19 mouse cellular contexts compared by ENCODE assay signal in the genomic region with DNA sequence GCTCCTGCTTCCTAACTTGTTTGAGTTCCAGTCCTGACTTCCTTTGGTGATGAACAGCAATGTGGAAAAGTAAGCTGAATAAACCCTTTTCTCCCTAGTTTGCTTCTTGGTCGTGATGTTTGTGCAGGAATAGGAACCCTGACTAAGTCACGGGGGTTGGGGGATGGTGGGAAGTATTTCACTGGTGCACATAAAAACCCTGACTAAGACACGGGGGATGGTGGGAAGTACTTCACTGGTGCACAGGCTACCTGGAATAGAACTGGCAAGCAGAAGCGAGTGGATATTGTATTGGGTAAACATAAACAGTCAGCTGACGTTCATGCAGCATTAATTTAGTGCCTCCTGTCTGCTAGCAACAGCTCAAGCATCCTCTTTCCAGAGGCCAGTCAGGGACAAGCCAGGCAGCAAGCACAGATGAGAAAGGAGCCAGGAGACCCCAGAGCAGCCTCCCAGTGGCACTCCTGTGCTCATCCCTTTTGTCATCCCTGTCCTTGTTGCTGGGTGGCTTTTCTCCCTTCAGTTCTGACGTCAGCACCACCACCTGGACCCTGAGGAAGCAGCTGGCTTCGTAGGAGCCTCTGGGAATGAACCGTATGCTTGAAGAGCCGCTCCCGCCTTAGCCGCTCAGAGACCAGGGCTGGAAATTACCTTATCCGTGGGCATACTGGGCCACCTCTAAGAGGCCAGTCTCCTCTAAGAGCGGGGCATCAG. TPM values are rescaled to one million over a fixed set of nuclear protein-coding genes. Genes with fewer than 3 reads are reported as not detected.
DNase-seq lines count a peak whose midpoint lies in the region; ATAC-seq and TF ChIP-seq lines count a peak whose summit lies in the region.
"Had no signal": no experiment of that assay in that cellular context is flagged by ENCODE, and none has a peak within 500 bp of the region (broad histone marks: within the 10 kb centered on the region; RNA-seq: fewer than 3 reads in every experiment).

No protein-coding gene starts in this region.

- DNase-seq in kidney, postnatal 36 days = no peak
- no peak for DNase-seq in neural tube, embryonic 10.5 days (ENCODE audit: extremely low spot score, low spot score)
- DNase-seq in gastrocnemius, postnatal 14 days = no peak
- DNase-seq in spleen, postnatal 14 days (ENCODE audit: low spot score in 2 of 2) = no peak
- DNase-seq: cerebellum, adult 11-12 months; gastrocnemius, postnatal 10 days; lung, postnatal 36 days; retina, postnatal 1 day; thymus, adult 2 months had no signal

- no peak for ATAC-seq in kidney, embryonic 15.5 days (replicated peaks; ENCODE audit: low FRiP score)
- ATAC-seq in neural tube, embryonic 13.5 days (ENCODE audit: low read depth) = no peak
- no peak for ATAC-seq in intestine, postnatal 0 days
- no peak for ATAC-seq in stomach, embryonic 16.5 days (ENCODE audit: insufficient read depth, low FRiP score)

- 49% methylated on average over 13 of the region's 13 CpGs for WGBS in kidney, embryonic 15.5 days
- WGBS in neural tube, embryonic 13.5 days = 57% methylated on average over 13 of the region's 13 CpGs
- WGBS in intestine, postnatal 0 days = 54% methylated on average over 13 of the region's 13 CpGs
- 55% methylated on average over 13 of the region's 13 CpGs for WGBS in stomach, embryonic 16.5 days

- H3K36me3 ChIP-seq in kidney, embryonic 15.5 days = no peaks in the 10 kb centered on the region
- H3K36me3 ChIP-seq in neural tube, embryonic 13.5 days = no peaks in the 10 kb centered on the region
- peaks cover 3% of the 10 kb centered on the region; the same call in 1 of the 2 replicates for H3K36me3 ChIP-seq in intestine, postnatal 0 days (ENCODE audit: control insufficient read depth, insufficient read depth)
- H3K36me3 ChIP-seq in stomach, embryonic 16.5 days (ENCODE audit: control insufficient read depth, insufficient read depth, low read length) = no peaks in the 10 kb centered on the region; the same call in 1 of the 2 replicates
- H3K36me3 ChIP-seq: forebrain, embryonic 12.5 days; liver, embryonic 15.5 days; midbrain, embryonic 12.5 days had no signal

- no peak overlapping the region for H3K9ac ChIP-seq in kidney, embryonic 15.5 days
- H3K9ac ChIP-seq in neural tube, embryonic 13.5 days = no peak overlapping the region
- no peak overlapping the region for H3K9ac ChIP-seq in intestine, postnatal 0 days (ENCODE audit: low read depth, low read length)
- peak overlapping the region; percentile 43 for H3K9ac ChIP-seq in stomach, embryonic 16.5 days (ENCODE audit: low read length)
- H3K9ac ChIP-seq: embryonic facial prominence, embryonic 15.5 days; heart, embryonic 12.5 days; liver, embryonic 15.5 days; midbrain, embryonic 12.5 days had no signal

- no peak overlapping the region for H3K4me2 ChIP-seq in kidney, embryonic 15.5 days
- no peak overlapping the region for H3K4me2 ChIP-seq in neural tube, embryonic 13.5 days
- no peak overlapping the region for H3K4me2 ChIP-seq in intestine, postnatal 0 days (replicated peaks; ENCODE audit: low read depth)
- H3K4me2 ChIP-seq in stomach, embryonic 16.5 days (ENCODE audit: low read depth, low read length) = no peak overlapping the region
- H3K4me2 ChIP-seq: embryonic facial prominence, embryonic 15.5 days; forebrain, embryonic 12.5 days; heart, embryonic 12.5 days; liver, embryonic 15.5 days; midbrain, embryonic 12.5 days had no signal

- no peak overlapping the region for H3K4me3 ChIP-seq in kidney, embryonic 15.5 days (replicated peaks)
- no peak overlapping the region for H3K4me3 ChIP-seq in neural tube, embryonic 13.5 days
- no peak overlapping the region for H3K4me3 ChIP-seq in intestine, postnatal 0 days (ENCODE audit: low read depth, low read length)
- H3K4me3 ChIP-seq in stomach, embryonic 16.5 days (replicated peaks; ENCODE audit: low read length) = no peak overlapping the region
- H3K4me3 ChIP-seq: embryonic facial prominence, embryonic 15.5 days; forebrain, embryonic 12.5 days; heart, embryonic 12.5 days; liver, embryonic 15.5 days; midbrain, embryonic 12.5 days had no signal

- 0 out of 2 replicates have a peak, but pooled peaks have one; percentile 19 for TF ChIP-seq CTCF in intestine, postnatal 0 days (IDR thresholded peaks at IDR 0.05; ENCODE audit: low read depth)

- intact Hi-C loops in gastrocnemius, postnatal 14 days (cut with DNase I; ENCODE audit: low total_unique reads) = no loop called here

- no peaks in the 10 kb centered on the region for H3K9me3 ChIP-seq in kidney, embryonic 15.5 days (replicated peaks)
- no peaks in the 10 kb centered on the region for H3K9me3 ChIP-seq in neural tube, embryonic 13.5 days
- no peaks in the 10 kb centered on the region for H3K9me3 ChIP-seq in intestine, postnatal 0 days (ENCODE audit: control insufficient read depth)
- peaks cover 10% of the 10 kb centered on the region; the same call in 1 of the 2 replicates for H3K9me3 ChIP-seq in stomach, embryonic 16.5 days (replicated peaks; ENCODE audit: control insufficient read depth, low read length)
- H3K9me3 ChIP-seq: embryonic facial prominence, embryonic 15.5 days; forebrain, embryonic 12.5 days; liver, embryonic 15.5 days had no signal

- peaks cover 52% of the 10 kb centered on the region for H3K4me1 ChIP-seq in kidney, embryonic 15.5 days
- peaks cover 8% of the 10 kb centered on the region for H3K4me1 ChIP-seq in neural tube, embryonic 13.5 days (replicated peaks)
- no peaks in the 10 kb centered on the region for H3K4me1 ChIP-seq in intestine, postnatal 0 days (replicated peaks; ENCODE audit: control insufficient read depth, insufficient read depth, low read length)
- peaks cover 16% of the 10 kb centered on the region for H3K4me1 ChIP-seq in stomach, embryonic 16.5 days (ENCODE audit: control insufficient read depth, insufficient read depth, low read length)

- no peaks in the 10 kb centered on the region for H3K27me3 ChIP-seq in kidney, embryonic 15.5 days
- no peaks in the 10 kb centered on the region for H3K27me3 ChIP-seq in neural tube, embryonic 13.5 days
- no peaks in the 10 kb centered on the region for H3K27me3 ChIP-seq in intestine, postnatal 0 days (replicated peaks; ENCODE audit: control insufficient read depth, insufficient read depth, low read length)
- H3K27me3 ChIP-seq in stomach, embryonic 16.5 days (ENCODE audit: control insufficient read depth, insufficient read depth, low read length) = no peaks in the 10 kb centered on the region
- H3K27me3 ChIP-seq: embryonic facial prominence, embryonic 15.5 days; forebrain, embryonic 12.5 days; heart, embryonic 12.5 days; liver, embryonic 15.5 days; midbrain, embryonic 12.5 days had no signal

- peak overlapping the region; percentile 46 for H3K27ac ChIP-seq in kidney, embryonic 15.5 days
- peak overlapping the region; percentile 42; the same call in 1 of the 2 replicates for H3K27ac ChIP-seq in neural tube, embryonic 13.5 days (replicated peaks)
- no peak overlapping the region for H3K27ac ChIP-seq in intestine, postnatal 0 days (ENCODE audit: low read depth, low read length)
- no peak overlapping the region for H3K27ac ChIP-seq in stomach, embryonic 16.5 days (ENCODE audit: low read length)
- H3K27ac ChIP-seq: embryonic facial prominence, embryonic 15.5 days; forebrain, embryonic 12.5 days; kidney, postnatal 0 days; liver, embryonic 15.5 days; midbrain, embryonic 12.5 days had no signal

RNA-seq across cellular contexts. Expression of a gene that starts 30.8 kb away (rescaled TPM):
- 2.3 and 2.7 TPM in 2 replicates for polyA plus RNA-seq in kidney, embryonic 15.5 days (2015; fragmentation: Nextera tagmentation; extraction: Ambion mirVana)
- polyA plus RNA-seq in neural tube, embryonic 13.5 days (2015; fragmentation: Nextera tagmentation; extraction: Ambion mirVana) = 1.4 and 2.6 TPM in 2 replicates
- polyA plus RNA-seq in intestine, postnatal 0 days (2015; fragmentation: Nextera tagmentation; extraction: Ambion mirVana) = 1.7 and 2.1 TPM in 2 replicates
- 2.8 and 3.0 TPM in 2 replicates for polyA plus RNA-seq in stomach, embryonic 16.5 days (2015; fragmentation: Nextera tagmentation; extraction: Ambion mirVana)
- 10 to 100 TPM; 29.2 to 29.5 TPM for total RNA-seq in gastrocnemius, postnatal 14 days (2021)

RNA-seq across cellular contexts. Expression of a gene that starts 50.0 kb away (rescaled TPM):
- 28.4 and 33.7 TPM in 2 replicates for polyA plus RNA-seq in kidney, embryonic 15.5 days (2015; fragmentation: Nextera tagmentation; extraction: Ambion mirVana)
- 23.2 and 23.3 TPM in 2 replicates for polyA plus RNA-seq in neural tube, embryonic 13.5 days (2015; fragmentation: Nextera tagmentation; extraction: Ambion mirVana)
- polyA plus RNA-seq in intestine, postnatal 0 days (2015; fragmentation: Nextera tagmentation; extraction: Ambion mirVana) = 10.3 and 11.0 TPM in 2 replicates
- polyA plus RNA-seq in stomach, embryonic 16.5 days (2015; fragmentation: Nextera tagmentation; extraction: Ambion mirVana) = 19.0 and 20.4 TPM in 2 replicates
- total RNA-seq in gastrocnemius, postnatal 14 days (2021) = 10 to 100 TPM; 10.2 to 10.4 TPM

RNA-seq across cellular contexts. Expression of a gene that starts 55.8 kb away (rescaled TPM):
- polyA plus RNA-seq in kidney, embryonic 15.5 days (2015; fragmentation: Nextera tagmentation; extraction: Ambion mirVana) = 6.7 and 7.5 TPM in 2 replicates
- polyA plus RNA-seq in neural tube, embryonic 13.5 days (2015; fragmentation: Nextera tagmentation; extraction: Ambion mirVana) = 5.6 TPM in 2 replicates
- polyA plus RNA-seq in intestine, postnatal 0 days (2015; fragmentation: Nextera tagmentation; extraction: Ambion mirVana) = 1.7 TPM in 2 replicates
- 8.5 and 8.8 TPM in 2 replicates for polyA plus RNA-seq in stomach, embryonic 16.5 days (2015; fragmentation: Nextera tagmentation; extraction: Ambion mirVana)
- total RNA-seq in gastrocnemius, postnatal 14 days (2021) = 1 to 10 TPM; 2.2 to 2.7 TPM

Comparison
In these comparisons a context has a peak if more than half of its experiments do, and no peak if none do; other contexts are left out.
1. H3K27ac ChIP-seq: peak in kidney, embryonic 15.5 days (single experiment) and neural tube, embryonic 13.5 days (single experiment); none in intestine, postnatal 0 days (single experiment) and stomach, embryonic 16.5 days (single experiment).